ENCODE assay signal across 8 mouse cellular contexts in genomic region chr5:121329333-121330058, GRCm38 (mm10). TPM values are rescaled to one million over a fixed set of nuclear protein-coding genes. Genes with fewer than 3 reads are reported as not detected.
DNase-seq lines count a peak whose midpoint lies in the region; ATAC-seq and TF ChIP-seq lines count a peak whose summit lies in the region.

No protein-coding gene starts in this region.

- no peaks in the 10 kb centered on the region for H3K9me3 ChIP-seq in embryonic facial prominence, embryonic 11.5 days (replicated peaks; ENCODE audit: control insufficient read depth, low read length)
- no peaks in the 10 kb centered on the region for H3K9me3 ChIP-seq in hindbrain, embryonic 14.5 days (ENCODE audit: control insufficient read depth, low read length)
- no peaks in the 10 kb centered on the region for H3K9me3 ChIP-seq in liver, embryonic 11.5 days (ENCODE audit: control insufficient read depth, low read length)

- H3ac ChIP-seq in myocyte (ENCODE audit: control insufficient read depth, insufficient read length) = no peak overlapping the region

- peaks cover 8% of the 10 kb centered on the region; the same call in 1 of the 2 replicates for H3K4me1 ChIP-seq in cerebellum, adult 2 months (ENCODE audit: control insufficient read depth, insufficient read depth, low read length)
- H3K4me1 ChIP-seq in embryonic facial prominence, embryonic 11.5 days (ENCODE audit: control insufficient read depth, insufficient read depth, low read length) = no peaks in the 10 kb centered on the region
- no peaks in the 10 kb centered on the region for H3K4me1 ChIP-seq in hindbrain, embryonic 14.5 days (replicated peaks; ENCODE audit: control insufficient read depth, insufficient read depth, low read length)
- no peaks in the 10 kb centered on the region for H3K4me1 ChIP-seq in liver, embryonic 11.5 days (replicated peaks; ENCODE audit: control insufficient read depth, insufficient read depth, low read length)

- H3K4me3 ChIP-seq in cerebellum, adult 2 months (replicated peaks; ENCODE audit: insufficient read depth, low read depth, low read length) = peak overlapping the region; percentile 63
- peak overlapping the region; percentile 8; the same call in 1 of the 2 replicates for H3K4me3 ChIP-seq in embryonic facial prominence, embryonic 11.5 days (ENCODE audit: low read depth, low read length)
- 0 out of 2 replicates have a peak overlapping the region, but pooled peaks have one; percentile 7 for H3K4me3 ChIP-seq in hindbrain, embryonic 14.5 days (replicated peaks; ENCODE audit: low read length)
- peak overlapping the region; percentile 25 for H3K4me3 ChIP-seq in liver, embryonic 11.5 days (ENCODE audit: low read depth, low read length)
- peak overlapping the region; percentile 23 for H3K4me3 ChIP-seq in myocyte

- WGBS in cerebellum, adult 2 months = 55% methylated on average over 11 of the region's 11 CpGs
- 85% methylated on average over 11 of the region's 11 CpGs for WGBS in embryonic facial prominence, embryonic 11.5 days
- WGBS in hindbrain, embryonic 14.5 days = 87% methylated on average over 11 of the region's 11 CpGs
- 81% methylated on average over 11 of the region's 11 CpGs for WGBS in liver, embryonic 11.5 days

- peaks cover 14% of the 10 kb centered on the region for H3K36me3 ChIP-seq in embryonic facial prominence, embryonic 11.5 days (replicated peaks; ENCODE audit: control insufficient read depth, insufficient read depth, low read depth, low read length)
- peaks cover 90% of the 10 kb centered on the region for H3K36me3 ChIP-seq in hindbrain, embryonic 14.5 days (replicated peaks; ENCODE audit: control insufficient read depth, insufficient read depth)
- H3K36me3 ChIP-seq in liver, embryonic 11.5 days (ENCODE audit: control insufficient read depth, insufficient read depth, low read length) = peaks cover 59% of the 10 kb centered on the region
- H3K36me3 ChIP-seq in myocyte (ENCODE audit: control insufficient read depth, insufficient read depth) = peaks cover 25% of the 10 kb centered on the region

- no peaks in the 10 kb centered on the region for H3K27me3 ChIP-seq in cerebellum, adult 2 months (ENCODE audit: control insufficient read depth, insufficient read depth, low read length)
- no peaks in the 10 kb centered on the region for H3K27me3 ChIP-seq in embryonic facial prominence, embryonic 11.5 days (ENCODE audit: control insufficient read depth, insufficient read depth, low read length)
- no peaks in the 10 kb centered on the region for H3K27me3 ChIP-seq in hindbrain, embryonic 14.5 days (ENCODE audit: control insufficient read depth, insufficient read depth, low read length)
- no peaks in the 10 kb centered on the region for H3K27me3 ChIP-seq in liver, embryonic 11.5 days (replicated peaks; ENCODE audit: control insufficient read depth, insufficient read depth, low read length)
- H3K27me3 ChIP-seq in myocyte (ENCODE audit: control insufficient read depth, insufficient read depth, insufficient read length) = no peaks in the 10 kb centered on the region

- no peak for TF ChIP-seq CTCF in cerebellum, adult 2 months (IDR thresholded peaks at IDR 0.05; ENCODE audit: borderline replicate concordance, insufficient read depth, low read depth, low read length)

- H3K4me2 ChIP-seq in embryonic facial prominence, embryonic 11.5 days (ENCODE audit: low read depth, low read length) = peak overlapping the region; percentile 10; the same call in 1 of the 2 replicates
- H3K4me2 ChIP-seq in hindbrain, embryonic 14.5 days (replicated peaks) = peak overlapping the region; percentile 32
- peak overlapping the region; percentile 43 for H3K4me2 ChIP-seq in liver, embryonic 11.5 days
- H3K4me2 ChIP-seq in myocyte (ENCODE audit: low read depth) = peak overlapping the region; percentile 28

- H3K79me2 ChIP-seq in myocyte (ENCODE audit: control insufficient read depth, insufficient read depth) = no peaks in the 10 kb centered on the region

- DNase-seq in cerebellum, adult 2 months = peak in 1 of 2 experiments; percentile 45
- DNase-seq in cerebellum, adult 11-12 months = no peak
- no peak for DNase-seq in embryonic facial prominence, embryonic 11.5 days (ENCODE audit: low spot score)
- DNase-seq in hindbrain, embryonic 14.5 days (ENCODE audit: low spot score) = no peak
- DNase-seq in liver, embryonic 11.5 days (ENCODE audit: low spot score) = no peak
- DNase-seq in right cerebral cortex, postnatal 36 days (ENCODE audit: low spot score in 2 of 2) = no peak
- no peak for DNase-seq in frontal cortex, postnatal 25 days (ENCODE audit: low spot score in 2 of 2)

- no peak for ATAC-seq in embryonic facial prominence, embryonic 11.5 days (replicated peaks; ENCODE audit: insufficient number of reproducible peaks, low FRiP score, low TSS enrichment, low read depth)
- ATAC-seq in hindbrain, embryonic 14.5 days (ENCODE audit: low FRiP score) = no peak
- ATAC-seq in liver, embryonic 11.5 days (replicated peaks; ENCODE audit: low FRiP score) = peak; percentile 36; the same call in 1 of the 2 replicates

- peak overlapping the region; percentile 34 for H3K9ac ChIP-seq in embryonic facial prominence, embryonic 11.5 days (replicated peaks; ENCODE audit: low read length)
- H3K9ac ChIP-seq in hindbrain, embryonic 14.5 days = peak overlapping the region; percentile 39; the same call in 1 of the 2 replicates
- H3K9ac ChIP-seq in liver, embryonic 11.5 days (ENCODE audit: low read depth, low read length) = 0 out of 2 replicates have a peak overlapping the region, but pooled peaks have one; percentile 21

- no peak for TF ChIP-seq POLR2A in cerebellum, adult 2 months (IDR thresholded peaks at IDR 0.05; ENCODE audit: borderline replicate concordance, insufficient read depth, low read length)
- TF ChIP-seq POLR2A in myocyte (IDR thresholded peaks at IDR 0.05; ENCODE audit: insufficient read length, low read depth) = no peak

- peak overlapping the region; percentile 79 for H3K27ac ChIP-seq in cerebellum, adult 2 months (ENCODE audit: insufficient read depth, low read length)
- H3K27ac ChIP-seq in embryonic facial prominence, embryonic 11.5 days (replicated peaks; ENCODE audit: low read depth, low read length) = no peak overlapping the region
- peak overlapping the region; percentile 38; the same call in 1 of the 2 replicates for H3K27ac ChIP-seq in hindbrain, embryonic 14.5 days
- H3K27ac ChIP-seq in liver, embryonic 11.5 days (ENCODE audit: low read depth, low read length) = peak overlapping the region; percentile 11

TF ChIP-seq in myocyte, 11 proteins besides CTCF, POLR2A, EP300 and RAD21:
- TF ChIP-seq TCF12 (IDR thresholded peaks at IDR 0.05; ENCODE audit: insufficient read depth, poor library complexity, severe bottlenecking) = no peak
- no peak for TF ChIP-seq USF1 (IDR thresholded peaks at IDR 0.05; ENCODE audit: low read depth)
- no peak for TF ChIP-seq SRF (IDR thresholded peaks at IDR 0.05; ENCODE audit: control insufficient read depth, insufficient read length, low read depth)
- TF ChIP-seq E2F4 (IDR thresholded peaks at IDR 0.05; ENCODE audit: insufficient read depth) = no peak
- TF ChIP-seq TCF3 (IDR thresholded peaks at IDR 0.05; ENCODE audit: insufficient read length, low read depth) = no peak
- no peak for TF ChIP-seq MYOG (IDR thresholded peaks at IDR 0.05; ENCODE audit: control insufficient read depth in 1 of 3, insufficient read depth in 1 of 3, insufficient read length in 2 of 3, low read depth in 2 of 3)
- TF ChIP-seq CEBPB (IDR thresholded peaks at IDR 0.05; ENCODE audit: insufficient read depth, poor library complexity, severe bottlenecking) = no peak
- no peak for TF ChIP-seq MAX (IDR thresholded peaks at IDR 0.05; ENCODE audit: low read depth)
- no peak for TF ChIP-seq POLR2AphosphoS2 (IDR thresholded peaks at IDR 0.05; ENCODE audit: insufficient read length, low read depth)
- TF ChIP-seq MYOD1 (IDR thresholded peaks at IDR 0.05; ENCODE audit: control insufficient read depth in 1 of 3, insufficient read length in 2 of 3, low read depth in 2 of 3) = no peak
- TF ChIP-seq REST (IDR thresholded peaks at IDR 0.05; ENCODE audit: insufficient read depth, insufficient read length) = no peak

RNA-seq across cellular contexts. Expression of gene Trafd1, which starts 55.9 kb away (rescaled TPM):
- polyA plus RNA-seq in cerebellum, adult 2 months (2012; rRNA removed) = 109 and 120 TPM in 2 replicates
- polyA plus RNA-seq in embryonic facial prominence, embryonic 11.5 days (2014; fragmentation: Nextera tagmentation; extraction: Ambion mirVana) = 62.1 and 69.5 TPM in 2 replicates
- 118 and 120 TPM in 2 replicates for polyA plus RNA-seq in hindbrain, embryonic 14.5 days (2014; fragmentation: Nextera tagmentation; extraction: Ambion mirVana)
- polyA plus RNA-seq in liver, embryonic 11.5 days (2014; fragmentation: Nextera tagmentation; extraction: Ambion mirVana) = 36.7 and 38.6 TPM in 2 replicates
- polyA plus RNA-seq in myocyte (2012; fragmentation: generic; extraction: Trizol) = 29.3 TPM

Comparison
In these comparisons a context has a peak if more than half of its experiments do, and no peak if none do; other contexts are left out.
1. H3K4me3 ChIP-seq: peak in every context shown above with its lines; median percentile 63 in cerebellum, adult 2 months; 25 in liver, embryonic 11.5 days; 23 in myocyte; 8 in embryonic facial prominence, embryonic 11.5 days; 7 in hindbrain, embryonic 14.5 days.